Mouse (Mus musculus) kidney, adult 11 months (tissue): Measurements from ENCODE around the gene Cnpy1.

Source experiments
- DNase-seq: peaks from one replicate; pipeline ENCODE4 v3.0.0; 2022

The Cnpy1 gene

GRCm38 (mm10) chr5:28179237-28179790 lies 66.3 kb downstream of the Cnpy1 start:
- DNase-seq, result no peak

GRCm38 (mm10) chr5:28178322-28178721 lies 67.3 kb downstream of the Cnpy1 start:
- DNase-seq, result no peak

- no peak for DNase-seq
Observed at GRCm38 (mm10) chr5:28176585-28176984, 69.0 kb downstream of the Cnpy1 start.

- no peak for DNase-seq
Observed at GRCm38 (mm10) chr5:28176023-28176422, 69.6 kb downstream of the Cnpy1 start.

- no peak for DNase-seq
Observed at GRCm38 (mm10) chr5:28175570-28175919, 70.1 kb downstream of the Cnpy1 start.

- DNase-seq, result no peak
Observed at GRCm38 (mm10) chr5:28174876-28175569, 70.6 kb downstream of the Cnpy1 start.

- no peak for DNase-seq
Observed at GRCm38 (mm10) chr5:28174086-28174485, 71.5 kb downstream of the Cnpy1 start.

- no peak for DNase-seq
Observed at GRCm38 (mm10) chr5:28173674-28174073, 71.9 kb downstream of the Cnpy1 start.

GRCm38 (mm10) chr5:28172921-28173670 lies 72.5 kb downstream of the Cnpy1 start:
- DNase-seq, result no peak

GRCm38 (mm10) chr5:28172261-28172920 lies 73.2 kb downstream of the Cnpy1 start:
- no peak for DNase-seq

- DNase-seq, result no peak
Observed at GRCm38 (mm10) chr5:28171667-28172066, 73.9 kb downstream of the Cnpy1 start.

- DNase-seq, result no peak
Observed at GRCm38 (mm10) chr5:28170892-28171291, 74.7 kb downstream of the Cnpy1 start.

GRCm38 (mm10) chr5:28170081-28170480 lies 75.5 kb downstream of the Cnpy1 start:
- DNase-seq, result no peak

- no peak for DNase-seq
Observed at GRCm38 (mm10) chr5:28169166-28169801, 76.3 kb downstream of the Cnpy1 start.

- no peak for DNase-seq
Observed at GRCm38 (mm10) chr5:28168253-28169165, 77.1 kb downstream of the Cnpy1 start.

- DNase-seq, result no peak
Observed at GRCm38 (mm10) chr5:28167611-28168252, 77.9 kb downstream of the Cnpy1 start.

- peak; percentile 21 for DNase-seq
Observed at GRCm38 (mm10) chr5:28166256-28167231, 79.1 kb downstream of the Cnpy1 start.

- peak; percentile 14 for DNase-seq
Observed at GRCm38 (mm10) chr5:28165358-28166255, 80.0 kb downstream of the Cnpy1 start, which contains the start of gene En2. En2 (plus strand) TSS chr5:28165694.

- DNase-seq, result no peak
Observed at GRCm38 (mm10) chr5:28163926-28164325, 81.7 kb downstream of the Cnpy1 start.
